Mouse (Mus musculus): Measurements from ENCODE around the gene Baz2b. TPM values are rescaled to one million over a fixed set of nuclear protein-coding genes. Genes with fewer than 3 reads are reported as not detected.

Baz2b gene
- total and polyA plus RNA-seq, 2 experiments from 2014 or later = 40.6 to 71.7 TPM

- Histone ChIP-seq H3K4me2 (ENCODE audit: low read depth) (no peak overlapping the region), H3K27ac (ENCODE audit: low read depth, low read length) (no peak overlapping the region), H3K4me1 (ENCODE audit: insufficient read depth) (no peaks in the 10 kb centered on the region), H3K9ac (no peak overlapping the region), H3K36me3 (ENCODE audit: insufficient read depth) (no peaks in the 10 kb centered on the region), H3K9me3 (ENCODE audit: low read length) (no peaks in the 10 kb centered on the region), H3K27me3 (ENCODE audit: insufficient read depth, low read length) (no peaks in the 10 kb centered on the region), H3K4me3 (ENCODE audit: low read depth, low read length) (no peak overlapping the region)
- WGBS = 96% methylated on average over 3 of the region's 3 CpGs
- DNase-seq (no peak), ATAC-seq (no peak)
- TF ChIP-seq CTCF (IDR thresholded peaks at IDR 0.05; ENCODE audit: low read depth) = no peak
Measured at GRCm38 (mm10) chr2:60019546-60020250, 189.9 kb downstream of the Baz2b start.

- H3K9me3 ChIP-seq (ENCODE audit: low read length) = no peaks in the 10 kb centered on the region
- no peaks in the 10 kb centered on the region for H3K27me3 ChIP-seq (ENCODE audit: insufficient read depth, low read length)
- H3K4me1 ChIP-seq (ENCODE audit: insufficient read depth) = no peaks in the 10 kb centered on the region
- H3K36me3 ChIP-seq (ENCODE audit: insufficient read depth) = no peaks in the 10 kb centered on the region
- DNase-seq (no peak), ATAC-seq (no peak)
- WGBS = 84% methylated on average over 10 of the region's 10 CpGs
- TF ChIP-seq CTCF (IDR thresholded peaks at IDR 0.05; ENCODE audit: low read depth) = no peak
- H3K4me3 ChIP-seq (ENCODE audit: low read depth, low read length) = no peak overlapping the region
- H3K27ac ChIP-seq (ENCODE audit: low read depth, low read length) = no peak overlapping the region
- H3K9ac ChIP-seq = no peak overlapping the region
- H3K4me2 ChIP-seq (ENCODE audit: low read depth) = no peak overlapping the region
Measured at GRCm38 (mm10) chr2:60018875-60019501, 190.7 kb downstream of the Baz2b start.

GRCm38 (mm10) chr2:60011526-60011925 lies 198.1 kb downstream of the Baz2b start:
- WGBS = 94% methylated on average over 3 of the region's 3 CpGs
- Histone ChIP-seq H3K27ac (ENCODE audit: low read depth, low read length) (no peak overlapping the region), H3K9me3 (ENCODE audit: low read length) (no peaks in the 10 kb centered on the region), H3K4me2 (ENCODE audit: low read depth) (no peak overlapping the region), H3K36me3 (ENCODE audit: insufficient read depth) (no peaks in the 10 kb centered on the region), H3K4me1 (ENCODE audit: insufficient read depth) (no peaks in the 10 kb centered on the region), H3K4me3 (ENCODE audit: low read depth, low read length) (no peak overlapping the region), H3K27me3 (ENCODE audit: insufficient read depth, low read length) (no peaks in the 10 kb centered on the region), H3K9ac (no peak overlapping the region)
- no peak for ATAC-seq
- no peak for TF ChIP-seq CTCF (IDR thresholded peaks at IDR 0.05; ENCODE audit: low read depth)
- no peak for DNase-seq

DNA sequence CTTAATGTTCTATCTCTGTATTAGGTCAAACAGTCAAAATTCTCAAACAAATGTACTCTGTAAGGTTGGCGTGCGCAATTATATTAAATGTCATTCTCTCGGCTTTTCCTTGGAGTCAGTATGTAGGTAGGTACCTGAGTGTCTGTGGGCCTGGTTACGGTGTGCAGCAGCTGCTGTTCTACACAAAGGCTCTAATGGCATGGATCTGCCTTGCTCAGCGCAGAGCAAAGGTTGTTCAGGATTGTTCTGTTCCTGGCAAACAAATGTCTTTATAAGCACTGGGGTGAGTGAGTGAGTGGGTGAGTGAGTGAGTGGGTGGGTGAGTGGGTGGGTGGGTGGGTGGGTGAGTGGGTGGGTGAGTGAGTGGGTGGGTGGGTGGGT lies 206.0 kb downstream of the Baz2b start:
- Histone ChIP-seq H3K36me3 (ENCODE audit: insufficient read depth) (peaks cover 4% of the 10 kb centered on the region; the same call in 1 of the 2 replicates), H3K9ac (no peak overlapping the region), H3K4me3 (ENCODE audit: low read depth, low read length) (no peak overlapping the region), H3K4me1 (ENCODE audit: insufficient read depth) (no peaks in the 10 kb centered on the region), H3K4me2 (ENCODE audit: low read depth) (no peak overlapping the region), H3K27ac (ENCODE audit: low read depth, low read length) (no peak overlapping the region), H3K9me3 (ENCODE audit: low read length) (no peaks in the 10 kb centered on the region), H3K27me3 (ENCODE audit: insufficient read depth, low read length) (no peaks in the 10 kb centered on the region)
- WGBS = 90% methylated on average over 5 of the region's 5 CpGs
- DNase-seq (no peak), ATAC-seq (no peak)
- no peak for TF ChIP-seq CTCF (IDR thresholded peaks at IDR 0.05; ENCODE audit: low read depth)

DNA sequence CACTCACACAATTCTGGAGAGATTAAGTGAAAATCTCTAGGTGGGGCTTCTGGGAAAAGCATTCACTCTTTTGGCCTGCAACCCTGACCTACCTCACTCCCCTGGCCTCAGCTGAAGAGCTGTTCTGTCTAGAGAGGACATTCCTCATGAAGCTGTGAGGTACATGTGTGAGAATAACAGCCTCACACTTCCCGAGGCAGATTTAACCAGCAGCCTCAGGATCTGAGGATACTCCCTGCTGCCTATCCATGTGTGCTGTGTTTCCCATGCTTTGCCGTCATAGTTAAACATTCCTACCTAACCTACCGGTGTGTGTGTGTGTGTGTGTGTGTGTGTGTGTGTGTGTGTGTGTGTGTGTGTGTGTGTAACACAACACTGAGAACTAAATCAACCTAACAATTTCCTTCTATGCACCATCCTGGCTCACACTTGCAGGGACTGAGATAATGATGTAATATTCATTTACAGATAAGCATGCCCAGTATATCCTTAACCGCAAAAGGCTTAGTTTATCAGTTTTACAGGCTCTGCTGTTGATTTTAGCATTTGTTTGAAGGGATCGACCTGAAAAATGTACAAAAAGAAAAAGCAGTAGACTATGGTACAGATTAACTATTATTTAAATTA lies 206.5 kb downstream of the Baz2b start:
- no peak overlapping the region for H3K9ac ChIP-seq
- no peak overlapping the region for H3K4me3 ChIP-seq (ENCODE audit: low read depth, low read length)
- DNase-seq (no peak), ATAC-seq (no peak)
- WGBS = 85% methylated on average over 5 of the region's 5 CpGs
- no peak for TF ChIP-seq CTCF (IDR thresholded peaks at IDR 0.05; ENCODE audit: low read depth)
- H3K27ac ChIP-seq (ENCODE audit: low read depth, low read length) = no peak overlapping the region
- H3K4me2 ChIP-seq (ENCODE audit: low read depth) = no peak overlapping the region
- H3K36me3 ChIP-seq (ENCODE audit: insufficient read depth) = peaks cover 4% of the 10 kb centered on the region; the same call in 1 of the 2 replicates
- H3K4me1 ChIP-seq (ENCODE audit: insufficient read depth) = no peaks in the 10 kb centered on the region
- H3K27me3 ChIP-seq (ENCODE audit: insufficient read depth, low read length) = no peaks in the 10 kb centered on the region
- H3K9me3 ChIP-seq (ENCODE audit: low read length) = no peaks in the 10 kb centered on the region

DNA sequence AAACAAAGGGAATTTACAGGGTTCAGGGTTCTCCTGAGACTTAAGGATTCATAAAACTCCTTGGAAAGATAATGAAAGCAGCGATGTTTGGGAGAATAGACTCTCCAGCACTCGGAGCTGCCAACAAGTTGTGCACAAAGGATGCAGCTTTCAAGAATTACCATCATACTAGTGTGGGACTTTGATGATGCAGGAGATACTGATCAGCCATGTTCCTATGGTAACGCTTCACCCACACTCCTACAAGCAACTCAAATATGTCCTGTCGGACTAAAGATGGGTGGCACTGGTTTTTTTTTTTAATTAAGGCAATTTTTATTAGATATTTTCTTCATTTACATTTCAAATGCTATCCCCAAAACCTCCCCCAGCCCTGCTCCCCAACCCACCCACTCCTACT lies 209.4 kb downstream of the Baz2b start:
- Histone ChIP-seq H3K9me3 (ENCODE audit: low read length) (no peaks in the 10 kb centered on the region), H3K4me3 (ENCODE audit: low read depth, low read length) (no peak overlapping the region), H3K4me2 (ENCODE audit: low read depth) (no peak overlapping the region), H3K9ac (no peak overlapping the region), H3K27me3 (ENCODE audit: insufficient read depth, low read length) (no peaks in the 10 kb centered on the region), H3K4me1 (ENCODE audit: insufficient read depth) (no peaks in the 10 kb centered on the region), H3K36me3 (ENCODE audit: insufficient read depth) (peaks cover 4% of the 10 kb centered on the region; the same call in 1 of the 2 replicates), H3K27ac (ENCODE audit: low read depth, low read length) (no peak overlapping the region)
- WGBS = 84% methylated on average over 4 of the region's 4 CpGs
- ATAC-seq (no peak), DNase-seq (no peak)
- TF ChIP-seq CTCF (IDR thresholded peaks at IDR 0.05; ENCODE audit: low read depth) = no peak
